Mouse (Mus musculus) CH12.LX (cell line): Measurements from ENCODE around the gene Henmt1. TPM values are rescaled to one million over a fixed set of nuclear protein-coding genes. Genes with fewer than 3 reads are reported as not detected.

Source experiments
- DNase-seq: peaks from one replicate; pipeline ENCODE4 v3.0.0-alpha.2; 2013; ENCODE audit errors: extremely low read depth
- H3K27ac ChIP-seq: 2 replicates; pipeline ENCODE4 v1.5.1; 2012; ENCODE audit warnings: low read depth, mild to moderate bottlenecking, control low read depth, moderate library complexity; ENCODE audit not compliant: insufficient read depth
- H3K27me3 ChIP-seq: replicated peaks from 2 replicates; pipeline ENCODE3; 2012; ENCODE audit warnings: inconsistent platforms
- H3K36me3 ChIP-seq, 2 experiments: replicated peaks in 1 of 2; 2 replicates each; pipeline versions ENCODE3 to v1.6.1; 2012; ENCODE audit warnings: inconsistent platforms in 1 of 2, low read length in 1 of 2, mild to moderate bottlenecking in 1 of 2, mixed read lengths in 1 of 2, moderate library complexity in 1 of 2; ENCODE audit not compliant: control insufficient read depth in 1 of 2, insufficient read depth in 1 of 2
- H3K4me1 ChIP-seq, 2 experiments: 2 replicates each; pipeline ENCODE4 v1.6.1; 2012; ENCODE audit warnings: inconsistent platforms in 1 of 2, moderate library complexity in 1 of 2; ENCODE audit not compliant: insufficient read depth in 2 of 2, control insufficient read depth in 1 of 2
- H3K4me2 ChIP-seq: 2 replicates; pipeline ENCODE4 v1.6.1; 2012; ENCODE audit warnings: low read depth, mild to moderate bottlenecking, control low read depth; ENCODE audit not compliant: poor library complexity, insufficient read depth, severe bottlenecking
- H3K4me3 ChIP-seq, 3 experiments: fragments of 150-350 bp in 1 of 3; sonication (generic) in 1 of 3; replicated peaks in 1 of 3; 2 replicates each; pipeline versions ENCODE3 to v1.5.1; 2011 to 2012; ENCODE audit warnings: low read depth in 2 of 3, low read length in 2 of 3, mild to moderate bottlenecking in 2 of 3, moderate library complexity in 2 of 3, control low read depth in 1 of 3, improper control_type of control experiment in 1 of 3, inconsistent platforms in 1 of 3, mixed read lengths in 1 of 3; ENCODE audit not compliant: poor library complexity in 1 of 3
- H3K79me2 ChIP-seq: replicated peaks from 2 replicates; pipeline ENCODE4 v1.6.1; 2012; ENCODE audit warnings: mild to moderate bottlenecking, moderate library complexity; ENCODE audit not compliant: control insufficient read depth, poor library complexity, insufficient read depth, severe bottlenecking; ENCODE audit errors: extremely low read depth
- H3K9ac ChIP-seq: 2 replicates; pipeline ENCODE4 v1.6.1; 2012; ENCODE audit warnings: low read depth, mild to moderate bottlenecking, control low read depth, moderate library complexity; ENCODE audit not compliant: insufficient read depth
- H3K9me3 ChIP-seq: replicated peaks from 2 replicates; pipeline ENCODE3; 2012; ENCODE audit warnings: low read length, inconsistent platforms, mixed read lengths
- BHLHE40 ChIP-seq: IDR thresholded peaks from 2 replicates; pipeline ENCODE4 v1.6.1; 2011; ENCODE audit warnings: mild to moderate bottlenecking, low read depth, low read length, improper control_type of control experiment
- CHD1 ChIP-seq: IDR thresholded peaks from 2 replicates; pipeline ENCODE4 v1.6.1; 2012; ENCODE audit warnings: low read depth, low read length, improper control_type of control experiment, inconsistent platforms
- CHD2 ChIP-seq: IDR thresholded peaks from 2 replicates; pipeline ENCODE4 v1.6.1; 2011; ENCODE audit warnings: low read length, improper control_type of control experiment
- CTCF ChIP-seq, 2 experiments: IDR thresholded peaks in 1 of 2; conservative IDR thresholded peaks in 1 of 2; 2 replicates each; pipeline ENCODE4 v1.5.1; 2011 to 2012; ENCODE audit warnings: low read depth in 2 of 2, low read length in 2 of 2, improper control_type of control experiment in 1 of 2, inconsistent platforms in 1 of 2, mild to moderate bottlenecking in 1 of 2, moderate library complexity in 1 of 2
- E2F4 ChIP-seq: IDR thresholded peaks from 2 replicates; pipeline ENCODE4 v1.6.1; 2011; ENCODE audit warnings: low read depth, low read length, improper control_type of control experiment; ENCODE audit not compliant: insufficient replicate concordance
- ELF1 ChIP-seq: IDR thresholded peaks from 2 replicates; pipeline ENCODE4 v1.6.1; 2014; ENCODE audit warnings: low read depth, mild to moderate bottlenecking, inconsistent platforms, low read length, improper control_type of control experiment
- EP300 ChIP-seq: IDR thresholded peaks from 2 replicates; pipeline ENCODE4 v1.6.1; 2011; ENCODE audit warnings: low read length, improper control_type of control experiment
- ETS1 ChIP-seq: conservative IDR thresholded peaks from 2 replicates; pipeline ENCODE4 v1.6.1; 2012; ENCODE audit warnings: low read depth, mild to moderate bottlenecking, inconsistent platforms, low read length, improper control_type of control experiment, moderate library complexity
- GABPA ChIP-seq: IDR thresholded peaks from 2 replicates; pipeline ENCODE4 v1.6.1; 2012; ENCODE audit warnings: low read depth, low read length, improper control_type of control experiment, inconsistent platforms; ENCODE audit not compliant: insufficient replicate concordance
- HCFC1 ChIP-seq: IDR thresholded peaks from 2 replicates; pipeline ENCODE4 v1.6.1; 2012; ENCODE audit warnings: low read depth, mild to moderate bottlenecking, inconsistent platforms, low read length, improper control_type of control experiment
- IRF4 ChIP-seq: IDR thresholded peaks from 2 replicates; pipeline ENCODE4 v1.6.1; 2014; ENCODE audit warnings: low read depth, mild to moderate bottlenecking, inconsistent platforms, low read length, improper control_type of control experiment
- JUN ChIP-seq: IDR thresholded peaks from 2 replicates; pipeline ENCODE4 v1.6.1; 2011; ENCODE audit warnings: low read depth, mild to moderate bottlenecking, low read length, improper control_type of control experiment, moderate library complexity; ENCODE audit not compliant: insufficient read depth
- JUND ChIP-seq: conservative IDR thresholded peaks from 2 replicates; pipeline ENCODE4 v1.6.1; 2011; ENCODE audit warnings: low read depth, low read length, improper control_type of control experiment
- KAT2A ChIP-seq: IDR thresholded peaks from 2 replicates; pipeline ENCODE4 v1.6.1; 2012; ENCODE audit warnings: low read length, improper control_type of control experiment, inconsistent platforms; ENCODE audit not compliant: insufficient replicate concordance
- MAFK ChIP-seq: IDR thresholded peaks from 2 replicates; pipeline ENCODE4 v1.6.1; 2011; ENCODE audit warnings: low read length, improper control_type of control experiment; ENCODE audit not compliant: insufficient replicate concordance
- MAX ChIP-seq: IDR thresholded peaks from 2 replicates; pipeline ENCODE4 v1.6.1; 2011; ENCODE audit warnings: low read length, improper control_type of control experiment
- MAZ ChIP-seq: IDR thresholded peaks from 2 replicates; pipeline ENCODE4 v1.6.1; 2012; ENCODE audit warnings: low read depth, mild to moderate bottlenecking, inconsistent platforms, low read length, improper control_type of control experiment, moderate library complexity
- MEF2A ChIP-seq: IDR thresholded peaks from 2 replicates; pipeline ENCODE4 v1.6.1; 2014; ENCODE audit warnings: low read depth, mild to moderate bottlenecking, inconsistent platforms, low read length, improper control_type of control experiment, borderline replicate concordance
- MXI1 ChIP-seq: IDR thresholded peaks from 2 replicates; pipeline ENCODE4 v1.6.1; 2011; ENCODE audit warnings: mild to moderate bottlenecking, low read depth, low read length, improper control_type of control experiment
- MYC ChIP-seq: IDR thresholded peaks from 2 replicates; pipeline ENCODE4 v1.6.1; 2011; ENCODE audit warnings: low read depth, mild to moderate bottlenecking, improper control_type of control experiment, low read length
- NRF1 ChIP-seq: IDR thresholded peaks from 2 replicates; pipeline ENCODE4 v1.6.1; 2014; ENCODE audit warnings: low read depth, mild to moderate bottlenecking, inconsistent platforms, low read length, improper control_type of control experiment, moderate library complexity
- PAX5 ChIP-seq: IDR thresholded peaks from 2 replicates; pipeline ENCODE4 v1.6.1; 2012; ENCODE audit warnings: low read length, inconsistent platforms, mixed read lengths
- POLR2A ChIP-seq: IDR thresholded peaks from 2 replicates; pipeline ENCODE4 v1.6.1; 2011; ENCODE audit warnings: low read depth, mild to moderate bottlenecking, improper control_type of control experiment, low read length
- POLR2AphosphoS2 ChIP-seq: IDR thresholded peaks from 2 replicates; pipeline ENCODE4 v1.6.1; 2011; ENCODE audit warnings: low read depth, low read length, improper control_type of control experiment
- RAD21 ChIP-seq: IDR thresholded peaks from 2 replicates; pipeline ENCODE4 v1.6.1; 2011; ENCODE audit warnings: low read depth, mild to moderate bottlenecking, low read length, improper control_type of control experiment, moderate library complexity
- SIN3A ChIP-seq: IDR thresholded peaks from 2 replicates; pipeline ENCODE4 v1.6.1; 2012; ENCODE audit warnings: low read length, improper control_type of control experiment, inconsistent platforms
- SMC3 ChIP-seq: IDR thresholded peaks from 2 replicates; pipeline ENCODE4 v1.6.1; 2011; ENCODE audit warnings: low read depth, low read length, improper control_type of control experiment
- TBP ChIP-seq: conservative IDR thresholded peaks from 2 replicates; pipeline ENCODE4 v1.6.1; 2011; ENCODE audit warnings: low read depth, low read length, improper control_type of control experiment
- USF1 ChIP-seq: IDR thresholded peaks from 2 replicates; pipeline ENCODE4 v1.6.1; 2014; ENCODE audit warnings: low read depth, mild to moderate bottlenecking, inconsistent platforms, low read length, improper control_type of control experiment
- USF2 ChIP-seq: conservative IDR thresholded peaks from 2 replicates; pipeline ENCODE4 v1.6.1; 2011; ENCODE audit warnings: low read depth, low read length, improper control_type of control experiment
- ZC3H11A ChIP-seq: IDR thresholded peaks from 2 replicates; pipeline ENCODE4 v1.6.1; 2012; ENCODE audit warnings: low read depth, mild to moderate bottlenecking, inconsistent platforms, low read length, improper control_type of control experiment
- ZKSCAN1 ChIP-seq: IDR thresholded peaks from 2 replicates; pipeline ENCODE4 v1.6.1; 2012; ENCODE audit warnings: low read depth, inconsistent platforms, low read length, improper control_type of control experiment, borderline replicate concordance
- ZMIZ1 ChIP-seq: IDR thresholded peaks from 2 replicates; pipeline ENCODE4 v1.6.1; 2012; ENCODE audit warnings: low read depth, mild to moderate bottlenecking, inconsistent platforms, low read length, improper control_type of control experiment
- dilution Hi-C: fragments of 300-500 bp; cut with MboI; formaldehyde crosslinking; loops from 2 replicates; pipeline ENCODE4 v1.14.3; 2020; ENCODE audit warnings: low sequenced_read_pairs; ENCODE audit not compliant: extremely low pct_unique_long_range_greater_than_20kb, extremely low pct_ligation_motif_present
- in situ Hi-C: fragments of 300-500 bp; cut with MboI; formaldehyde crosslinking; loops from 3 replicates; pipeline ENCODE4 v1.14.3; 2019; ENCODE audit warnings: low sequenced_read_pairs, low pct_ligation_motif_present, low pct_unique_long_range_greater_than_20kb, mixed read lengths
- polyA plus RNA-seq: library from polyadenylated mRNA; unstranded; fragments of >175 nt; gene quantifications from 2 replicates; pipeline ENCODE4 v1.2.1, GENCODE M21; 2012; ENCODE audit warnings: low read depth; ENCODE audit not compliant: insufficient read length
- total RNA-seq, 2 experiments: library from RNA; depleted of rRNA; stranded (reverse); fragments of 300-350 nt in 1 of 2; fragments of >200 nt in 1 of 2; gene quantifications; 2 replicates each; pipeline ENCODE4 v1.2.3; 2012 to 2014

Henmt1 gene
- total and polyA plus RNA-seq, 3 experiments = not detected

DNA sequence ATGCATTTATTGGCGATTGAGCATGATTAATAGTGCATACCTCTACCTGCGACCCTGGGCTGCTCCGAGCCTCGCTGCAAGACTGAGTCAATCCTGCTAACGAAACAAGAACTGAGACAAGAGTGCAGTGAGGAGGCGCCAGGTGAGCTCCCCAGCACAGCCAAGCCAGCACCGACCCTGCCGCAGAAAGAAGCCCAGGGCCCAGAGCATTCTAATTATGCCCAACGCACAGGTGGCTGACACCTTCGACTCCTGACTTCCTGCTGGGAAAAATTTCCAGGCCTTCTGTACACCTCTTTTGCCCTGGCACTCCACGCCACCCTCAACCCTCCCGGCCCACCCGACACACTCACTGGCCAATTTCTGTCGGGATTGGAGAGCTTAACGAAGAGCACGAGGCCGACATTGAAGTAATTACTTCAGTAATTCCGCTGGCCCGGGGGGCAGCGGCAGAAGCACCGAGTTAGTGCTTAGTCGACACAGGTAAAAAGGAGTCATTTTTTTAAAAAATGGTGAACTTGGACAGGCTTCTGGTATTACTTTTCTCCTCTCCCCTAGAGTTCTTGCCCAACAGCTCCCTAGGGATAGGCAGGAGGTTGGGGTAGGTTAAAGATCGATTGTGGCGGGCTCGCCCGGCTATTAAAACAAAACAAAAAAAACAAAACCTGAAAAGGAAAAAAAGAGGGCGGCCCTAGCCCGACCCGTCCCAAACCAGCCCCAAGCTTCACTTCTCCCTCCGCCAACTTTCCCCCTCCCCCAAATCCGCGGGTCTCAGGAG is 29.2 kb upstream of the Henmt1 start (continued):
- TF ChIP-seq SIN3A = peak; percentile 18; the same call in 1 of the 2 replicates
- no peak for TF ChIP-seq ZKSCAN1
- no peak; the same call in 1 of the 2 replicates for TF ChIP-seq MYC
- TF ChIP-seq ZC3H11A = no peak
- no peak for TF ChIP-seq KAT2A
- no peak for TF ChIP-seq USF2
- no peak for TF ChIP-seq ELF1
- no peak for TF ChIP-seq CHD2
- TF ChIP-seq TBP = no peak
- TF ChIP-seq MAFK = no peak
- no peak for TF ChIP-seq GABPA
- TF ChIP-seq MEF2A = 0 out of 2 replicates have a peak, but pooled peaks have one; percentile 12
- TF ChIP-seq JUND = no peak
- TF ChIP-seq EP300 = peak; percentile 66
- TF ChIP-seq POLR2AphosphoS2 = no peak

DNA sequence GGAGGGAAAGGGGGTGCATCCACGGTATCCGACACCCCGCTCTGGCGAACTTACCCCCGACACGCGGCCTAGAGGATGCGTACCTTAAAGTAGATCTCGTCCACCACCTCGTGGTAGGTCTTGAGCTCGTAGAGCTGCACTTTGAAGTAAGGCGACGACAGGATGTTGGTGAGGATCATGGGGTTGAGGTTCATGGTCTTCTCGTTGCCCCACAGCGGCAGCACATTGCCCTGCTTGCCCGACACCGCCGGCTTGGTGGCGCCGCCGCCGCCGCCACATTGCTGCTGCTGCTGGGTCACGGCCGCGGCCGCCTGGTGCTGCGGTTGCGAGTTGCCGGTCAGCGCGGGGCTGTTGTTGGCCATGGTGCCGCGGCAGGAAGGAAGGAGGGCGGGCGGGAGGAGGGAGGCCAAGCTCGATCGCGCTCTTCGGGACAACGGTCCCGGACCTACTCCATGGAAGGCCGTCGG is 28.6 kb upstream of the Henmt1 start:
- DNase-seq = peak; percentile 75
- Histone ChIP-seq H3K4me2 (no peak overlapping the region), H3K27ac (peak overlapping the region; percentile 97), H3K79me2 (peaks cover 44% of the 10 kb centered on the region), H3K9ac (peak overlapping the region; percentile 93), H3K4me1 (peaks cover 4 to 27% of the 10 kb centered on the region in 2 experiments; a peak in 3 of 4 replicates), H3K27me3 (no peaks in the 10 kb centered on the region), H3K9me3 (no peaks in the 10 kb centered on the region), H3K36me3 (peaks cover 9 to 26% of the 10 kb centered on the region in 2 experiments), H3K4me3 (peak overlapping the region; percentile 71 to 99 (median 87))
- in situ Hi-C loops = no loop called here
- dilution Hi-C loops = no loop called here
- TF ChIP-seq POLR2AphosphoS2 (no peak; the same call in 1 of the 2 replicates), IRF4 (no peak), PAX5 (no peak), USF2 (no peak), JUN (no peak), ETS1 (no peak), ZC3H11A (no peak), POLR2A (no peak), MAZ (peak; percentile 13; the same call in 1 of the 2 replicates), MAFK (no peak), ELF1 (no peak), BHLHE40 (no peak), NRF1 (no peak), MYC (peak; percentile 84), CTCF (conservative IDR thresholded peaks at IDR 0.05 in 1 of 2, IDR thresholded peaks at IDR 0.05 in 1 of 2; ENCODE audit: low read depth in 2 of 2, low read length in 2 of 2) (peak in 1 of 2 experiments; percentile 56; a peak in 2 of 4 replicates), ZKSCAN1 (no peak), MAX (peak; percentile 69), TBP (no peak), KAT2A (no peak), RAD21 (peak; percentile 53), EP300 (no peak), GABPA (no peak), CHD2 (no peak), E2F4 (no peak), HCFC1 (no peak), ZMIZ1 (peak; percentile 27; the same call in 1 of the 2 replicates), CHD1 (no peak; the same call in 1 of the 2 replicates), USF1 (no peak), MXI1 (peak; percentile 73), SMC3 (peak; percentile 32), MEF2A (no peak), JUND (no peak)
